Mouse (Mus musculus) lung, embryonic 14.5 days (tissue): ENCODE measurements around the gene Iqcf3. TPM values are rescaled to one million over a fixed set of nuclear protein-coding genes. Genes with fewer than 3 reads are reported as not detected.

Experiments used
- ATAC-seq: fragments of 200-750 bp; cut with Nextera tagmentation; 2 replicates; pipeline ENCODE4 v1.8.0; 2017; ENCODE audit warnings: mild to moderate bottlenecking, moderate TSS enrichment, moderate library complexity; ENCODE audit not compliant: insufficient read depth
- DNase-seq: peaks from one replicate; pipeline ENCODE4 v3.0.0-alpha.2; 2015
- H3K27ac ChIP-seq: fragments of 300-500 bp; sonication (generic); 2 replicates; pipeline ENCODE4 v1.5.1; 2014; ENCODE audit warnings: low read depth, mild to moderate bottlenecking, moderate library complexity
- H3K27me3 ChIP-seq: fragments of 300-500 bp; sonication (generic); 2 replicates; pipeline ENCODE4 v1.6.1; 2014; ENCODE audit warnings: low read length, control low read depth; ENCODE audit not compliant: insufficient read depth
- H3K36me3 ChIP-seq: fragments of 300-500 bp; sonication (generic); 2 replicates; pipeline ENCODE4 v1.6.1; 2014; ENCODE audit warnings: control low read depth; ENCODE audit not compliant: insufficient read depth
- H3K4me1 ChIP-seq: fragments of 300-500 bp; sonication (generic); 2 replicates; pipeline ENCODE4 v1.6.1; 2014; ENCODE audit warnings: antibody characterized with exemption, control low read depth; ENCODE audit not compliant: insufficient read depth
- H3K4me2 ChIP-seq: fragments of 300-500 bp; sonication (generic); 2 replicates; pipeline ENCODE4 v1.6.1; 2014; ENCODE audit warnings: mild to moderate bottlenecking
- H3K4me3 ChIP-seq: fragments of 300-500 bp; sonication (generic); 2 replicates; pipeline ENCODE4 v1.5.1; 2014; ENCODE audit warnings: low read depth, low read length
- H3K9ac ChIP-seq: fragments of 300-500 bp; sonication (generic); 2 replicates; pipeline ENCODE4 v1.6.1; 2014
- H3K9me3 ChIP-seq: fragments of 300-500 bp; sonication (generic); 2 replicates; pipeline ENCODE4 v1.6.1; 2016; ENCODE audit warnings: low read depth, low read length, control low read depth
- CTCF ChIP-seq: IDR thresholded peaks from 2 replicates; pipeline ENCODE4 v1.5.1; 2016; ENCODE audit warnings: antibody characterized with exemption, low read depth
- WGBS: fragments of 180-500 bp; shearing (Covaris S2); extraction: QIAGEN DNeasy Blood & Tissue Kit; methylation state at CpG from one replicate; pipeline ENCODE4 v1.1.7; 2014; 5-methylcytosine and 5-hydroxymethylcytosine counted together
- polyA plus RNA-seq: library from polyadenylated mRNA; unstranded; fragments of >200 nt; fragmentation: Nextera tagmentation; extraction: Ambion mirVana; gene quantifications from 2 replicates; pipeline ENCODE4 v1.2.1, GENCODE M21; 2014

Iqcf3 gene
- polyA plus RNA-seq, 1 experiment from 2014 or later: not detected

- Histone ChIP-seq H3K9ac (peak overlapping the region; percentile 34; the same call in 1 of the 2 replicates), H3K4me2 (peak overlapping the region; percentile 53), H3K27ac (peak overlapping the region; percentile 71; the same call in 1 of the 2 replicates), H3K9me3 (no peaks in the 10 kb centered on the region), H3K36me3 (peaks cover 8% of the 10 kb centered on the region; the same call in 1 of the 2 replicates), H3K4me1 (peaks cover 15% of the 10 kb centered on the region), H3K27me3 (no peaks in the 10 kb centered on the region), H3K4me3 (no peak overlapping the region; the same call in none of the 2 replicates)
- ATAC-seq (peak; percentile 53), DNase-seq (peak; percentile 70)
- TF ChIP-seq CTCF: no peak
- WGBS: 24% methylated on average over 16 of the region's 16 CpGs
Observed at GRCm38 (mm10) chr9:106476002-106476923, 85.2 kb downstream of the Iqcf3 start.

GRCm38 (mm10) chr9:106475663-106476001 lies 85.8 kb downstream of the Iqcf3 start, which contains the start of gene Rrp9:
Gene Rrp9 (plus strand): TSS chr9:106475963.
- TF ChIP-seq CTCF: no peak
- Histone ChIP-seq H3K4me2 (peak within 1 kb of the TSS; percentile 53), H3K9ac (peak within 1 kb of the TSS; percentile 34), H3K4me1 (peaks cover 15% of the 10 kb centered on the region), H3K27me3 (no peaks in the 10 kb centered on the region), H3K36me3 (0 out of 2 replicates have a peak, but pooled peaks cover 2% of the 10 kb centered on the region), H3K9me3 (no peaks in the 10 kb centered on the region), H3K27ac (peak within 1 kb of the TSS; percentile 71; the same call in 1 of the 2 replicates), H3K4me3 (no peak within 1 kb of the TSS; the same call in none of the 2 replicates)
- ATAC-seq: no peak
- DNase-seq: no peak
- 78% methylated on average over 10 of the region's 10 CpGs for WGBS

GRCm38 (mm10) chr9:106475046-106475445 lies 86.4 kb downstream of the Iqcf3 start:
- Histone ChIP-seq H3K9ac (peak overlapping the region; percentile 16), H3K4me3 (no peak overlapping the region), H3K4me1 (peaks cover 15% of the 10 kb centered on the region), H3K9me3 (no peaks in the 10 kb centered on the region), H3K4me2 (peak overlapping the region; percentile 29), H3K27me3 (no peaks in the 10 kb centered on the region), H3K36me3 (no peaks in the 10 kb centered on the region), H3K27ac (no peak overlapping the region)
- TF ChIP-seq CTCF: no peak
- ATAC-seq (no peak), DNase-seq (no peak)
- 65% methylated on average over 7 of the region's 7 CpGs for WGBS

GRCm38 (mm10) chr9:106474456-106474855 lies 87.0 kb downstream of the Iqcf3 start:
- Histone ChIP-seq H3K9ac (peak overlapping the region; percentile 16), H3K36me3 (no peaks in the 10 kb centered on the region), H3K27me3 (no peaks in the 10 kb centered on the region), H3K27ac (no peak overlapping the region), H3K9me3 (no peaks in the 10 kb centered on the region), H3K4me3 (no peak overlapping the region), H3K4me1 (peaks cover 15% of the 10 kb centered on the region), H3K4me2 (peak overlapping the region; percentile 29)
- DNase-seq (peak; percentile 69), ATAC-seq (peak; percentile 10; the same call in 1 of the 2 replicates)
- 4% methylated on average over 6 of the region's 6 CpGs for WGBS
- peak; percentile 86 for TF ChIP-seq CTCF

GRCm38 (mm10) chr9:106473753-106474105 lies 87.7 kb downstream of the Iqcf3 start:
- no peak for DNase-seq
- Histone ChIP-seq H3K27me3 (no peaks in the 10 kb centered on the region), H3K9me3 (no peaks in the 10 kb centered on the region), H3K36me3 (no peaks in the 10 kb centered on the region), H3K4me2 (no peak overlapping the region), H3K27ac (no peak overlapping the region), H3K4me1 (peaks cover 15% of the 10 kb centered on the region), H3K9ac (no peak overlapping the region), H3K4me3 (no peak overlapping the region)
- no peak for ATAC-seq
- WGBS: 75% methylated on average over 5 of the region's 5 CpGs
- TF ChIP-seq CTCF: no peak

- no peak overlapping the region for H3K4me2 ChIP-seq
- no peak for DNase-seq
- 81% methylated on average over 16 of the region's 16 CpGs for WGBS
- no peak overlapping the region for H3K9ac ChIP-seq
- no peaks in the 10 kb centered on the region for H3K36me3 ChIP-seq
- peaks cover 15% of the 10 kb centered on the region for H3K4me1 ChIP-seq
- H3K27ac ChIP-seq: no peak overlapping the region
- no peak for TF ChIP-seq CTCF
- H3K9me3 ChIP-seq: no peaks in the 10 kb centered on the region
- H3K4me3 ChIP-seq: no peak overlapping the region
- H3K27me3 ChIP-seq: no peaks in the 10 kb centered on the region
- no peak for ATAC-seq
Observed at GRCm38 (mm10) chr9:106473081-106473752, 88.2 kb downstream of the Iqcf3 start.

GRCm38 (mm10) chr9:106472321-106472720 lies 89.1 kb downstream of the Iqcf3 start:
- DNase-seq (no peak), ATAC-seq (no peak)
- Histone ChIP-seq H3K36me3 (no peaks in the 10 kb centered on the region), H3K27me3 (no peaks in the 10 kb centered on the region), H3K9me3 (no peaks in the 10 kb centered on the region), H3K4me3 (no peak overlapping the region), H3K27ac (peak overlapping the region; percentile 52; the same call in 1 of the 2 replicates), H3K9ac (no peak overlapping the region), H3K4me2 (no peak overlapping the region), H3K4me1 (peaks cover 13% of the 10 kb centered on the region)
- no peak for TF ChIP-seq CTCF
- WGBS: 46% methylated on average over 4 of the region's 4 CpGs
